Mouse (Mus musculus): ENCODE measurements around the gene Stxbp1. TPM values are rescaled to one million over a fixed set of nuclear protein-coding genes. Genes with fewer than 3 reads are reported as not detected.

Stxbp1 gene
- polyA plus RNA-seq, 1 experiment from 2014 or later: 28.3 TPM

- Histone ChIP-seq H3K27me3 (no peaks in the 10 kb centered on the region), H3K4me1 (no peaks in the 10 kb centered on the region), H3K36me3 (peaks cover 18% of the 10 kb centered on the region; the same call in 1 of the 2 replicates), H3K9ac (no peak overlapping the region), H3K4me3 (no peak overlapping the region), H3K4me2 (replicated peaks) (no peak overlapping the region), H3K9me3 (no peaks in the 10 kb centered on the region), H3K27ac (no peak overlapping the region)
- ATAC-seq (ENCODE audit: insufficient number of reproducible peaks, insufficient read depth, low FRiP score, low TSS enrichment): no peak
- WGBS: 67% methylated on average over 17 of the region's 17 CpGs
Observed at GRCm38 (mm10) chr2:32816946-32817581, 30.0 kb downstream of the Stxbp1 start.

GRCm38 (mm10) chr2:32816497-32816896 is 30.5 kb downstream of the Stxbp1 start:
- H3K27me3 ChIP-seq: no peaks in the 10 kb centered on the region

DNA sequence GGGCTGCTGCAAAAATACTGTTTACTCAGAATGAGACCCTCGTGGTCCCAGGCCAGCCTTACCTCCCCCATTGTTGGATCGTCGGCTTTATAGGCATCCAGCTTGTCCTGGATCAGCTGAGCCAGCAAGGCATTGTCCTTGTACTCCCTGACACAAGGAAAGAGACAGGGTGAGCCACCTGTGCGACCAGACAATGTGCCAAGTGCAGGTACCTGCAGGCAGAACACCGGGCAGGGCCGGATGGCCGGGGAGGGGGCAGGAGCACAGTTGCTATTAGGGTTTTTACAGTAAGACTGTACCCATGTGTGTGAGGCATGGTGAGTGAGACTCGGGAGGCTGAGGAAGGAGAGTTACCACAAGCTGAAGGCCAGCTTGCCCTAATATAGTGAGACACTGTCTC is 35.1 kb downstream of the Stxbp1 start:
- H3K4me1 ChIP-seq: no peaks in the 10 kb centered on the region
- H3K27ac ChIP-seq: no peak overlapping the region
- H3K36me3 ChIP-seq: peaks cover 20% of the 10 kb centered on the region; the same call in 1 of the 2 replicates
- H3K9me3 ChIP-seq: no peaks in the 10 kb centered on the region
- H3K4me2 ChIP-seq (replicated peaks): no peak overlapping the region
- WGBS: 77% methylated on average over 8 of the region's 8 CpGs
- no peaks in the 10 kb centered on the region for H3K27me3 ChIP-seq
- H3K9ac ChIP-seq: no peak overlapping the region
- no peak for ATAC-seq (ENCODE audit: insufficient number of reproducible peaks, insufficient read depth, low FRiP score, low TSS enrichment)
- no peak overlapping the region for H3K4me3 ChIP-seq

More at GRCm38 (mm10) chr2:32816497-32816896, 30.5 kb downstream of the Stxbp1 start:
- no peak for ATAC-seq (ENCODE audit: insufficient number of reproducible peaks, insufficient read depth, low FRiP score, low TSS enrichment)
- Histone ChIP-seq H3K9me3 (no peaks in the 10 kb centered on the region), H3K4me3 (no peak overlapping the region), H3K4me2 (replicated peaks) (no peak overlapping the region), H3K27ac (no peak overlapping the region), H3K4me1 (no peaks in the 10 kb centered on the region), H3K9ac (no peak overlapping the region), H3K36me3 (peaks cover 20% of the 10 kb centered on the region; the same call in 1 of the 2 replicates)
- 96% methylated on average over 2 of the region's 2 CpGs for WGBS

GRCm38 (mm10) chr2:32808816-32809566 is 38.1 kb downstream of the Stxbp1 start:
- no peak overlapping the region for H3K4me3 ChIP-seq
- no peak overlapping the region for H3K4me2 ChIP-seq (replicated peaks)
- no peak overlapping the region for H3K9ac ChIP-seq
- H3K27ac ChIP-seq: no peak overlapping the region
- H3K27me3 ChIP-seq: no peaks in the 10 kb centered on the region
- no peaks in the 10 kb centered on the region for H3K4me1 ChIP-seq
- no peak for ATAC-seq (ENCODE audit: insufficient number of reproducible peaks, insufficient read depth, low FRiP score, low TSS enrichment)
- H3K36me3 ChIP-seq: peaks cover 19% of the 10 kb centered on the region; the same call in 1 of the 2 replicates
- H3K9me3 ChIP-seq: no peaks in the 10 kb centered on the region
- WGBS: 92% methylated on average over 14 of the region's 14 CpGs

DNA sequence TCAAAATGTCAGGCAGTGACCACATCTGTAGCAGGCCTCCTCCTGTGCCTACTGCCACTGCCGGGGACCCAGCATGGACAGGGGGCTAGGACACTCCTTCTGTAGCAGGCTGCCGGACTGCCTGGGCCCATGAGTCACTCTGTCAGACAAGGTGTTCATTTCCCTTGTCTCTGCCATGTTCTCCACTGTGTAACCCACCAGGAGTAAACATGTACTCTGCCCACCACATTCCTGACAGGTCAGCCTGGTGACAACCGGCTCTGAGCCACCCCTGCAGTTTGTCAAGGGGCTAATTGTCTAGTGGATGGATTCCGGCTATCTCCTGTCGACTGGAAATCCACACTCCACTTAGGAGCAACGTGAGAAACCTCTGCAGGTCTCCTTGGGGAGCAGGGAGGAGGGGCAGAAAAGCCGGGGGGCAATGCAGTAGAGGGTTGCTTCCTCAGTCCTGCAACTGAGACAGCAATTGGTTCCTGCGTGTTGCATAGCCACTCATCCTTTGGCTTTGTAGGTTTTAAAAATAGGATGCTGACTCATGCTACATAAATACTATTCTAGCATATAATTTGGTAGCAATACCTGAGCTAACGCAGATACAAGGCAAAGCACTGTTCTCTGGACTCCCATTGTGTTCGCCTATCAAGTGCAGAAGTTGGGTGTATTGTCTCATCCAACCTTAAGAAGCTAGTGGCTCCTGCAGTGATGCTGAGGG is 48.6 kb downstream of the Stxbp1 start:
- H3K36me3 ChIP-seq: peaks cover 59% of the 10 kb centered on the region
- H3K4me2 ChIP-seq (replicated peaks): no peak overlapping the region
- ATAC-seq (ENCODE audit: insufficient number of reproducible peaks, insufficient read depth, low FRiP score, low TSS enrichment): no peak
- WGBS: 59% methylated on average over 10 of the region's 10 CpGs
- H3K9me3 ChIP-seq: no peaks in the 10 kb centered on the region
- no peaks in the 10 kb centered on the region for H3K4me1 ChIP-seq
- H3K4me3 ChIP-seq: no peak overlapping the region
- H3K27me3 ChIP-seq: no peaks in the 10 kb centered on the region
- H3K9ac ChIP-seq: no peak overlapping the region
- no peak overlapping the region for H3K27ac ChIP-seq

GRCm38 (mm10) chr2:32795748-32796418 is 51.2 kb downstream of the Stxbp1 start:
- no peaks in the 10 kb centered on the region for H3K9me3 ChIP-seq
- no peaks in the 10 kb centered on the region for H3K27me3 ChIP-seq
- no peak overlapping the region for H3K9ac ChIP-seq
- H3K27ac ChIP-seq: no peak overlapping the region
- no peak for ATAC-seq (ENCODE audit: insufficient number of reproducible peaks, insufficient read depth, low FRiP score, low TSS enrichment)
- no peak overlapping the region for H3K4me3 ChIP-seq
- peaks cover 52% of the 10 kb centered on the region for H3K36me3 ChIP-seq
- H3K4me2 ChIP-seq (replicated peaks): no peak overlapping the region
- H3K4me1 ChIP-seq: no peaks in the 10 kb centered on the region
- WGBS: 90% methylated on average over 13 of the region's 13 CpGs

DNA sequence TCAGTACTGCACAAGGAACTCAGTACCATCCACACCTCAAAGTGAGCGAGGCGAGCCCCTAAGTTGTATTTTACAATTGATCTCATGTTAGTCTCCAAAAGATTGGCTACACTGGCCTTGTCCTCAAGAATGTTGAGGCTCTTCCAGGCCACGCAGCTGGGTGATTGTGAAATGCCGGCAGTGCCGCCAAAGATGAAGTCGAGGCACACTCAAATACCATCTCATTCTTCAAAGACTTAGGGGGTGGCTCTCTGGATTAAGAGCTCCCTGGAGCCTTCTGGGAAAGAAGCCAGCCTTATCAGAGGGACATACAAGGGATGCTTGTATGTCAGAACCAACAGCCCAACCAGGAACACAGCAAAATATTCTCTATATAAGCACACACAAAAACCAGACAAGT is 55.7 kb downstream of the Stxbp1 start:
- WGBS: 83% methylated on average over 6 of the region's 6 CpGs
- no peaks in the 10 kb centered on the region for H3K27me3 ChIP-seq
- ATAC-seq (ENCODE audit: insufficient number of reproducible peaks, insufficient read depth, low FRiP score, low TSS enrichment): no peak

GRCm38 (mm10) chr2:32788581-32788980 is 58.5 kb downstream of the Stxbp1 start:
- Histone ChIP-seq H3K4me3 (no peak overlapping the region), H3K27me3 (no peaks in the 10 kb centered on the region), H3K36me3 (peaks cover 4% of the 10 kb centered on the region; the same call in 1 of the 2 replicates), H3K4me1 (no peaks in the 10 kb centered on the region), H3K9ac (no peak overlapping the region), H3K4me2 (replicated peaks) (no peak overlapping the region), H3K9me3 (no peaks in the 10 kb centered on the region), H3K27ac (no peak overlapping the region)
- no peak for ATAC-seq (ENCODE audit: insufficient number of reproducible peaks, insufficient read depth, low FRiP score, low TSS enrichment)
- WGBS: 34% methylated on average over 2 of the region's 2 CpGs

More for the DNA sequence above, 55.7 kb downstream of the Stxbp1 start:
- no peak overlapping the region for H3K9ac ChIP-seq
- H3K4me1 ChIP-seq: no peaks in the 10 kb centered on the region
- H3K4me2 ChIP-seq (replicated peaks): no peak overlapping the region
- no peak overlapping the region for H3K4me3 ChIP-seq
- H3K27ac ChIP-seq: no peak overlapping the region
- no peaks in the 10 kb centered on the region for H3K9me3 ChIP-seq
- H3K36me3 ChIP-seq: peaks cover 23% of the 10 kb centered on the region

- no peak overlapping the region for H3K9ac ChIP-seq
- no peak overlapping the region for H3K27ac ChIP-seq
- H3K4me1 ChIP-seq: no peaks in the 10 kb centered on the region
- H3K4me3 ChIP-seq: no peak overlapping the region
- H3K36me3 ChIP-seq: peaks cover 4% of the 10 kb centered on the region; the same call in 1 of the 2 replicates
- WGBS: 62% methylated on average over 6 of the region's 6 CpGs
- H3K4me2 ChIP-seq (replicated peaks): no peak overlapping the region
- no peaks in the 10 kb centered on the region for H3K9me3 ChIP-seq
- ATAC-seq (ENCODE audit: insufficient number of reproducible peaks, insufficient read depth, low FRiP score, low TSS enrichment): no peak
- no peaks in the 10 kb centered on the region for H3K27me3 ChIP-seq
Observed at GRCm38 (mm10) chr2:32787176-32787575, 59.9 kb downstream of the Stxbp1 start.

- 62% methylated on average over 4 of the region's 4 CpGs for WGBS
- H3K4me2 ChIP-seq (replicated peaks): no peak within 1 kb of the TSS
- H3K4me3 ChIP-seq: no peak within 1 kb of the TSS
- no peak for ATAC-seq (ENCODE audit: insufficient number of reproducible peaks, insufficient read depth, low FRiP score, low TSS enrichment)
- no peaks in the 10 kb centered on the region for H3K36me3 ChIP-seq
- H3K27ac ChIP-seq: no peak within 1 kb of the TSS
- H3K9me3 ChIP-seq: no peaks in the 10 kb centered on the region
- no peaks in the 10 kb centered on the region for H3K27me3 ChIP-seq
- H3K9ac ChIP-seq: no peak within 1 kb of the TSS
- no peaks in the 10 kb centered on the region for H3K4me1 ChIP-seq
Observed at GRCm38 (mm10) chr2:32784048-32784681, 62.9 kb downstream of the Stxbp1 start, which contains the start of gene Cfap157. Cfap157 (minus strand) TSS chr2:32784428.

- H3K27ac ChIP-seq: no peak overlapping the region
- ATAC-seq (ENCODE audit: insufficient number of reproducible peaks, insufficient read depth, low FRiP score, low TSS enrichment): no peak
- H3K4me2 ChIP-seq (replicated peaks): no peak overlapping the region
- WGBS: 79% methylated on average over 6 of the region's 6 CpGs
- 0 out of 2 replicates have a peak, but pooled peaks cover 3% of the 10 kb centered on the region for H3K27me3 ChIP-seq
- H3K9me3 ChIP-seq: no peaks in the 10 kb centered on the region
- no peaks in the 10 kb centered on the region for H3K36me3 ChIP-seq
- no peak overlapping the region for H3K4me3 ChIP-seq
- H3K9ac ChIP-seq: no peak overlapping the region
- no peaks in the 10 kb centered on the region for H3K4me1 ChIP-seq
Observed at GRCm38 (mm10) chr2:32781710-32782109, 65.3 kb downstream of the Stxbp1 start.
